Mouse (Mus musculus) neural tube, embryonic 14.5 days (tissue): ENCODE measurements at regions not wholly inside any gene's neighbourhood (a gene's known extent, or its start where the extent isn't known, plus 50 kb on each side); places are given as distances from the start of the nearest gene placed in this dataset.

Experiments
- ATAC-seq: fragments of 200-750 bp; cut with Nextera tagmentation; 2 replicates; pipeline ENCODE4 v1.8.0; 2017; ENCODE audit warnings: low read depth, mild to moderate bottlenecking, moderate TSS enrichment, moderate library complexity
- H3K27ac ChIP-seq: fragments of 300-500 bp; sonication (generic); 2 replicates; pipeline ENCODE4 v1.5.1; 2014; ENCODE audit warnings: low read depth, mild to moderate bottlenecking, control low read depth, low read length, moderate library complexity, mixed read lengths
- H3K27me3 ChIP-seq: fragments of 300-500 bp; sonication (generic); 2 replicates; pipeline ENCODE4 v1.6.1; 2014; ENCODE audit warnings: low read length; ENCODE audit not compliant: control insufficient read depth, insufficient read depth
- H3K36me3 ChIP-seq: fragments of 300-500 bp; sonication (generic); 2 replicates; pipeline ENCODE4 v1.6.1; 2014; ENCODE audit warnings: low read length, mixed read lengths; ENCODE audit not compliant: control insufficient read depth, insufficient read depth
- H3K4me1 ChIP-seq: fragments of 300-500 bp; sonication (generic); 2 replicates; pipeline ENCODE4 v1.6.1; 2014; ENCODE audit warnings: low read length; ENCODE audit not compliant: control insufficient read depth, insufficient read depth
- H3K4me2 ChIP-seq: fragments of 300-500 bp; sonication (generic); 2 replicates; pipeline ENCODE4 v1.6.1; 2014; ENCODE audit warnings: mild to moderate bottlenecking, low read depth, low read length, control low read depth
- H3K4me3 ChIP-seq: fragments of 300-500 bp; sonication (generic); 2 replicates; pipeline ENCODE4 v1.5.1; 2014; ENCODE audit warnings: low read depth, low read length, control low read depth, mixed read lengths
- H3K9ac ChIP-seq: fragments of 300-500 bp; sonication (generic); replicated peaks from 2 replicates; pipeline ENCODE4 v1.6.1; 2014; ENCODE audit warnings: low read depth, mild to moderate bottlenecking, control low read depth, low read length, mixed read lengths
- H3K9me3 ChIP-seq: fragments of 300-500 bp; sonication (generic); 2 replicates; pipeline ENCODE4 v1.6.1; 2016; ENCODE audit warnings: low read length; ENCODE audit not compliant: control insufficient read depth
- WGBS: fragments of 180-500 bp; shearing (Covaris S2); extraction: QIAGEN DNeasy Blood & Tissue Kit; methylation state at CpG from one replicate; pipeline ENCODE4 v1.1.7; 2014; 5-methylcytosine and 5-hydroxymethylcytosine counted together

- Histone ChIP-seq H3K4me2 (no peak overlapping the region), H3K4me3 (no peak overlapping the region), H3K27ac (no peak overlapping the region), H3K36me3 (no peaks in the 10 kb centered on the region), H3K27me3 (no peaks in the 10 kb centered on the region), H3K9ac (no peak overlapping the region), H3K4me1 (no peaks in the 10 kb centered on the region), H3K9me3 (no peaks in the 10 kb centered on the region)
- 73% methylated on average over 1 of the region's 1 CpGs for WGBS
- no peak for ATAC-seq
Measured at GRCm38 (mm10) chr13:16678246-16679024, 666.8 kb downstream of the Inhba start.

GRCm38 (mm10) chr13:16694201-16694600 is 682.5 kb downstream of the Inhba start:
- Histone ChIP-seq H3K27ac (no peak overlapping the region), H3K4me3 (no peak overlapping the region), H3K27me3 (no peaks in the 10 kb centered on the region), H3K36me3 (no peaks in the 10 kb centered on the region), H3K9me3 (no peaks in the 10 kb centered on the region), H3K4me1 (no peaks in the 10 kb centered on the region), H3K9ac (no peak overlapping the region), H3K4me2 (no peak overlapping the region)
- ATAC-seq = no peak
- 91% methylated on average over 1 of the region's 1 CpGs for WGBS

- ATAC-seq = no peak
- Histone ChIP-seq H3K4me1 (no peaks in the 10 kb centered on the region), H3K9me3 (no peaks in the 10 kb centered on the region), H3K9ac (no peak overlapping the region), H3K27ac (no peak overlapping the region), H3K36me3 (no peaks in the 10 kb centered on the region), H3K4me2 (no peak overlapping the region), H3K27me3 (no peaks in the 10 kb centered on the region), H3K4me3 (no peak overlapping the region)
- WGBS = 88% methylated on average over 2 of the region's 2 CpGs
Measured at GRCm38 (mm10) chr13:16700934-16701333, 689.3 kb downstream of the Inhba start.

- Histone ChIP-seq H3K36me3 (no peaks in the 10 kb centered on the region), H3K9ac (no peak overlapping the region), H3K9me3 (no peaks in the 10 kb centered on the region), H3K4me2 (no peak overlapping the region), H3K27me3 (no peaks in the 10 kb centered on the region), H3K4me1 (no peaks in the 10 kb centered on the region), H3K27ac (no peak overlapping the region), H3K4me3 (no peak overlapping the region)
- WGBS = 82% methylated on average over 1 of the region's 1 CpGs
- no peak for ATAC-seq
Measured at GRCm38 (mm10) chr13:16702138-16702537, 690.5 kb downstream of the Inhba start.

GRCm38 (mm10) chr13:16705217-16706104 is 693.8 kb downstream of the Inhba start:
- peak overlapping the region; percentile 23 for H3K4me2 ChIP-seq

GRCm38 (mm10) chr13:16706105-16706442 is 694.4 kb downstream of the Inhba start:
- Histone ChIP-seq H3K27me3 (no peaks in the 10 kb centered on the region), H3K9ac (no peak overlapping the region), H3K27ac (peak overlapping the region; percentile 69), H3K4me1 (no peaks in the 10 kb centered on the region), H3K9me3 (no peaks in the 10 kb centered on the region), H3K36me3 (no peaks in the 10 kb centered on the region), H3K4me2 (peak overlapping the region; percentile 23; the same call in 1 of the 2 replicates), H3K4me3 (no peak overlapping the region)
- ATAC-seq = no peak; the same call in 1 of the 2 replicates
- 17% methylated on average over 1 of the region's 1 CpGs for WGBS

More at GRCm38 (mm10) chr13:16705217-16706104, 693.8 kb downstream of the Inhba start:
- H3K36me3 ChIP-seq = no peaks in the 10 kb centered on the region
- no peaks in the 10 kb centered on the region for H3K4me1 ChIP-seq
- peak; percentile 92 for ATAC-seq
- H3K9ac ChIP-seq = no peak overlapping the region
- no peaks in the 10 kb centered on the region for H3K27me3 ChIP-seq
- WGBS = 50% methylated on average over 10 of the region's 10 CpGs
- H3K27ac ChIP-seq = peak overlapping the region; percentile 69
- H3K9me3 ChIP-seq = no peaks in the 10 kb centered on the region
- no peak overlapping the region for H3K4me3 ChIP-seq

GRCm38 (mm10) chr13:16715296-16715960 is 703.8 kb downstream of the Inhba start:
- Histone ChIP-seq H3K9me3 (no peaks in the 10 kb centered on the region), H3K27me3 (no peaks in the 10 kb centered on the region)
- WGBS = 84% methylated on average over 5 of the region's 5 CpGs

GRCm38 (mm10) chr13:16716340-16716739 is 704.7 kb downstream of the Inhba start:
- H3K36me3 ChIP-seq = no peaks in the 10 kb centered on the region
- 59% methylated on average over 6 of the region's 6 CpGs for WGBS
- no peak overlapping the region for H3K4me3 ChIP-seq
- no peak overlapping the region for H3K27ac ChIP-seq
- H3K9ac ChIP-seq = no peak overlapping the region
- H3K27me3 ChIP-seq = no peaks in the 10 kb centered on the region
- no peak overlapping the region for H3K4me2 ChIP-seq
- H3K9me3 ChIP-seq = no peaks in the 10 kb centered on the region
- no peaks in the 10 kb centered on the region for H3K4me1 ChIP-seq
- ATAC-seq = no peak

More at GRCm38 (mm10) chr13:16715296-16715960, 703.8 kb downstream of the Inhba start:
- no peak for ATAC-seq
- Histone ChIP-seq H3K36me3 (no peaks in the 10 kb centered on the region), H3K4me2 (no peak overlapping the region), H3K4me3 (no peak overlapping the region), H3K27ac (no peak overlapping the region), H3K4me1 (no peaks in the 10 kb centered on the region), H3K9ac (no peak overlapping the region)
